Mouse (Mus musculus) neutrophil, adult 65 days (primary cell): ENCODE results near the gene Vmn1r234. TPM values are rescaled to one million over a fixed set of nuclear protein-coding genes. Genes with fewer than 3 reads are reported as not detected.

Source experiments
- total RNA-seq: library from RNA; stranded (reverse); gene quantifications from 2 replicates; pipeline ENCODE4 v1.2.4, GENCODE M21; 2023

Gene Vmn1r234
- not detected in 2 replicates for total RNA-seq

GRCm38 (mm10) chr17:21225787-21226186 lies at the start of gene Vmn1r234:
TSS of gene Vmn1r234 (plus strand) at chr17:21226087.

GRCm38 (mm10) chr17:21256111-21256510 lies 30.2 kb downstream of the Vmn1r234 start, which contains the start of gene Vmn1r235:
TSS of gene Vmn1r235 (plus strand) at chr17:21256411.

GRCm38 (mm10) chr17:21282642-21283041 lies 56.8 kb downstream of the Vmn1r234 start, which contains the start of gene Vmn1r236:
TSS of gene Vmn1r236 (plus strand) at chr17:21282942.

Other genes starting within 250 kb of the Vmn1r234 start
- not detected in 2 replicates for gene Vmn1r233, start 229.6 kb upstream of the Vmn1r234 start, total RNA-seq
- gene Zfp160, start 217.2 kb upstream of the Vmn1r234 start, total RNA-seq, result 4.0 and 5.6 TPM in 2 replicates
- not detected in 2 replicates for gene Vmn1r235, start 30.3 kb downstream of the Vmn1r234 start, total RNA-seq
- gene Vmn1r236, start 56.9 kb downstream of the Vmn1r234 start, total RNA-seq, result not detected in 2 replicates
- not detected in 2 replicates for gene Vmn1r237, start 85.8 kb downstream of the Vmn1r234 start, total RNA-seq
- gene Zfp677, start 157.7 kb downstream of the Vmn1r234 start, total RNA-seq, result 1.6 and 1.7 TPM in 2 replicates
- gene Zfp54, start 197.1 kb downstream of the Vmn1r234 start, total RNA-seq, result 0.39 and 0.73 TPM in 2 replicates
- 17.3 and 19.3 TPM in 2 replicates for gene Zfp51, start 224.3 kb downstream of the Vmn1r234 start, total RNA-seq